22 mouse cellular contexts compared by ENCODE assay signal in the genomic region with DNA sequence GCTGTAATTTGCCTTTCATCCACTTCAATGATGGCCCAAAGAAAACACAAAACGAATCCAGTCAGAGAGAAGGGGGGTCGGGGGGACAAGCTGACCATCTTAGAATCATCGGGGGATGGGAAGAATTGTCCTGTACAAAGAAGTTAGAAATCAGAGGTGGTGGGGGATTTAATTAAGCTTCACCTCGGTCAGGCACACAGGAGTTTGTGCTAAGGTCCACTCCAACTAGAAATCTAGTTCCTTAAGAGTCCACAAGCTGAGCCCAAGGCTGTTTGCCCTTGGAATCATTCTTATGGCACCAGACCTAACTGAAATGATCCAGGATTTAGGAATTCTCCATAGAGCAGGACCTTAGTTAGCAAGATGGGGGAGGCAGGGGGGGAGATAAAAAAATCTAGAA.
DNase-seq lines count a peak whose midpoint lies in the region; ATAC-seq and TF ChIP-seq lines count a peak whose summit lies in the region.
"Had no signal": no experiment of that assay in that cellular context is flagged by ENCODE, and none has a peak within 500 bp of the region (broad histone marks: within the 10 kb centered on the region; RNA-seq: fewer than 3 reads in every experiment).

No protein-coding gene starts in this region.

- H3K4me2 ChIP-seq in heart, embryonic 11.5 days, result no peak overlapping the region
- H3K4me2 ChIP-seq in kidney, embryonic 14.5 days (replicated peaks; ENCODE audit: low read depth, low read length), result no peak overlapping the region
- H3K4me2 ChIP-seq in kidney, embryonic 16.5 days (replicated peaks; ENCODE audit: low read depth, low read length), result no peak overlapping the region
- H3K4me2 ChIP-seq: embryonic facial prominence, embryonic 12.5 days; forebrain, embryonic 13.5 days; forebrain, embryonic 15.5 days had no signal

- no peak overlapping the region for H3K4me3 ChIP-seq in heart, embryonic 11.5 days (ENCODE audit: low read depth, low read length)
- no peak overlapping the region for H3K4me3 ChIP-seq in kidney, embryonic 14.5 days (ENCODE audit: low read length)
- no peak overlapping the region for H3K4me3 ChIP-seq in kidney, embryonic 16.5 days (ENCODE audit: low read length)
- H3K4me3 ChIP-seq in kidney, adult 2 months (ENCODE audit: insufficient read depth, low read depth, low read length), result no peak overlapping the region
- H3K4me3 ChIP-seq: embryonic facial prominence, embryonic 10.5 days; embryonic facial prominence, embryonic 12.5 days; forebrain, embryonic 13.5 days; forebrain, embryonic 15.5 days had no signal

- no peaks in the 10 kb centered on the region for H3K9me3 ChIP-seq in heart, embryonic 11.5 days (replicated peaks; ENCODE audit: control insufficient read depth, low read length)
- no peaks in the 10 kb centered on the region for H3K9me3 ChIP-seq in kidney, embryonic 14.5 days (ENCODE audit: control insufficient read depth, low read length)
- no peaks in the 10 kb centered on the region for H3K9me3 ChIP-seq in kidney, embryonic 16.5 days (ENCODE audit: low read length)
- H3K9me3 ChIP-seq: embryonic facial prominence, embryonic 10.5 days; embryonic facial prominence, embryonic 12.5 days; forebrain, embryonic 13.5 days; forebrain, embryonic 15.5 days; G1E had no signal

- 64% methylated on average over 4 of the region's 4 CpGs for WGBS in heart, embryonic 11.5 days (ENCODE audit: insufficient replicate concordance)
- 54% methylated on average over 4 of the region's 4 CpGs for WGBS in kidney, embryonic 14.5 days
- 46% methylated on average over 4 of the region's 4 CpGs for WGBS in kidney, embryonic 16.5 days
- WGBS in kidney, adult 2 months, result 56% methylated on average over 4 of the region's 4 CpGs

- H3K27me3 ChIP-seq in heart, embryonic 11.5 days (ENCODE audit: control insufficient read depth, insufficient read depth, low read length), result no peaks in the 10 kb centered on the region
- no peaks in the 10 kb centered on the region for H3K27me3 ChIP-seq in kidney, embryonic 14.5 days (ENCODE audit: control insufficient read depth, insufficient read depth, low read length)
- no peaks in the 10 kb centered on the region for H3K27me3 ChIP-seq in kidney, embryonic 16.5 days (ENCODE audit: insufficient read depth, low read length)
- no peaks in the 10 kb centered on the region for H3K27me3 ChIP-seq in kidney, adult 2 months (replicated peaks; ENCODE audit: control insufficient read depth, insufficient read depth, low read length)
- H3K27me3 ChIP-seq: CH12.LX; embryonic facial prominence, embryonic 12.5 days; forebrain, embryonic 13.5 days; forebrain, embryonic 15.5 days; Patski had no signal

- no peak for TF ChIP-seq POLR2A in kidney, adult 2 months (IDR thresholded peaks at IDR 0.05; ENCODE audit: low read depth, low read length)

- H3K27ac ChIP-seq in heart, embryonic 11.5 days (ENCODE audit: low read depth, low read length), result peak overlapping the region; percentile 2; the same call in 1 of the 2 replicates
- peak overlapping the region; percentile 43; the same call in 1 of the 2 replicates for H3K27ac ChIP-seq in kidney, embryonic 14.5 days (ENCODE audit: low read depth, low read length)
- H3K27ac ChIP-seq in kidney, embryonic 16.5 days (ENCODE audit: low read length), result peak overlapping the region; percentile 80
- H3K27ac ChIP-seq in kidney, adult 2 months (ENCODE audit: insufficient read depth, low read depth, low read length), result no peak overlapping the region
- H3K27ac ChIP-seq: embryonic facial prominence, embryonic 10.5 days; embryonic facial prominence, embryonic 12.5 days; forebrain, embryonic 13.5 days; forebrain, embryonic 15.5 days had no signal

- no peak for DNase-seq in heart, postnatal 14 days
- DNase-seq in kidney, postnatal 36 days, result no peak
- no peak for DNase-seq in kidney, adult 2 months
- DNase-seq: adrenal gland, adult 8-10 months; adrenal gland, postnatal 14 days; adrenal gland, postnatal 36 days; B cell, adult 2 months; cerebellum, adult 11-12 months; cerebellum, postnatal 10 days; cerebellum, postnatal 25 days had no signal

- TF ChIP-seq CTCF in kidney, adult 2 months (conservative IDR thresholded peaks at IDR 0.05; ENCODE audit: insufficient read depth, insufficient read length, low read depth, low read length), result no peak

- H3K36me3 ChIP-seq in heart, embryonic 11.5 days (ENCODE audit: control insufficient read depth, insufficient read depth, low read length), result no peaks in the 10 kb centered on the region
- no peaks in the 10 kb centered on the region for H3K36me3 ChIP-seq in kidney, embryonic 14.5 days (ENCODE audit: control insufficient read depth, insufficient read depth, low read length)
- no peaks in the 10 kb centered on the region for H3K36me3 ChIP-seq in kidney, embryonic 16.5 days (ENCODE audit: insufficient read depth, low read length)
- no peaks in the 10 kb centered on the region for H3K36me3 ChIP-seq in kidney, adult 2 months (ENCODE audit: control insufficient read depth, insufficient read depth, low read length)
- H3K36me3 ChIP-seq: forebrain, embryonic 15.5 days; G1E had no signal

- no peak for ATAC-seq in heart, embryonic 11.5 days (replicated peaks; ENCODE audit: insufficient number of reproducible peaks, low FRiP score, low TSS enrichment)
- ATAC-seq in kidney, embryonic 14.5 days (ENCODE audit: low FRiP score, low TSS enrichment), result peak; percentile 24; the same call in 1 of the 2 replicates
- peak; percentile 64 for ATAC-seq in kidney, embryonic 16.5 days (ENCODE audit: low FRiP score, low TSS enrichment)
- ATAC-seq: activated CD4-positive, CD25-positive, alpha-beta regulatory T cell, adult 4 months; CD4-positive, CD25-positive, alpha-beta regulatory T cell, adult 4 months; forebrain, embryonic 13.5 days; forebrain, embryonic 15.5 days; Patski had no signal

- intact Hi-C loops in heart, postnatal 14 days (cut with DNase I), result no loop called here

- no peaks in the 10 kb centered on the region for H3K4me1 ChIP-seq in heart, embryonic 11.5 days (ENCODE audit: control insufficient read depth, insufficient read depth, low read length)
- no peaks in the 10 kb centered on the region; the same call in 1 of the 2 replicates for H3K4me1 ChIP-seq in kidney, embryonic 14.5 days (ENCODE audit: control insufficient read depth, insufficient read depth, low read length)
- no peaks in the 10 kb centered on the region; the same call in 1 of the 2 replicates for H3K4me1 ChIP-seq in kidney, embryonic 16.5 days (ENCODE audit: insufficient read depth, low read length)
- H3K4me1 ChIP-seq in kidney, adult 2 months (ENCODE audit: control insufficient read depth, insufficient read depth, low read length), result no peaks in the 10 kb centered on the region

- no peak overlapping the region for H3K9ac ChIP-seq in heart, embryonic 11.5 days (ENCODE audit: low read depth, low read length)
- H3K9ac ChIP-seq in kidney, embryonic 14.5 days (ENCODE audit: low read depth, low read length), result no peak overlapping the region
- no peak overlapping the region for H3K9ac ChIP-seq in kidney, embryonic 16.5 days (replicated peaks; ENCODE audit: low read length)
- H3K9ac ChIP-seq: embryonic facial prominence, embryonic 12.5 days; forebrain, embryonic 13.5 days; forebrain, embryonic 15.5 days had no signal
